ENCODE assay signal across 8 mouse cellular contexts in the genomic region with DNA sequence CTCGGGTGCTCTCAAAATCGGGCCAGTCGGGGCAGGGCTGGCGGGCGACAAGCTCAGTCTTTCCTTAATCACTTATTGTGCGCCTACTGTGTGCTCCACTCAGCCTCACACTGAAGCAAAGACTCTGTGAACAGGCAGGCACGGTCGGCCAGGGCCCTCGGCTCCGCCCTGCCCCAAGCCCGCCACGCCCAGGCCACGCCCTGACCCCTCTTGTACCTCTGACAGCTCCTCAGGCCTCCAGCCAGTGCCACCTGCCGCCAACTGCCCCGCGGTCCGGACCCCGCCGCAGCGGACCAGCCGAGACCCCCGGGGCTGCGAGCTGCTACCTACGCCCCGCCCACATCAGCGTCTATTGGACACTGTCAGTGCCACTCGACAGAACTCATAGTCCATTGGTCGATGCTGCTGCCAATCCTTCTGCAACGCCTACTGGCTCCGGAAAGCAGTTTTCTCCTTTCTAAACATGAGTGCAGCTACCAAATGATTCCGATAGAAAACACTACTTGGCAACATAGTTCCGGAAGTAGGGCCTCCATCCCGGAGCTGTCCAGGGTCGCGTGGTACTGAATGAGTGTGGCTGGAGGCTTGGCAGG. TPM values are rescaled to one million over a fixed set of nuclear protein-coding genes. Genes with fewer than 3 reads are reported as not detected.
A peak's percentile ranks its signal among the peaks of the same experiment; 100 is the strongest.
DNase-seq lines count a peak whose midpoint lies in the region; ATAC-seq lines count a peak whose summit lies in the region.

A gene (minus strand): TSS at position 439 of the 593 bp plus-strand sequence.

- peak; percentile 99 for ATAC-seq in hindbrain, embryonic 12.5 days (ENCODE audit: low FRiP score)

- under 1% methylated on average over 35 of the region's 35 CpGs for WGBS in hindbrain, embryonic 12.5 days

- DNase-seq in NIH3T3 (ENCODE audit: low read depth), result peak; percentile 99
- DNase-seq in cerebellum, postnatal 10 days, result peak; percentile 99 to 100
- DNase-seq in frontal cortex, postnatal 10 days (ENCODE audit: low spot score in 2 of 2), result peak; percentile 98 to 100
- DNase-seq in layer of hippocampus, postnatal 14 days (ENCODE audit: low spot score in 2 of 2), result peak; percentile 100
- peak; percentile 99 for DNase-seq in lung, postnatal 14 days
- peak; percentile 98 for DNase-seq in retina, adult 2 months (ENCODE audit: low read depth, low spot score)
- peak; percentile 98 to 99 for DNase-seq in thymus, postnatal 36 days

- peak within 1 kb of the TSS; percentile 78 for H3K27ac ChIP-seq in hindbrain, embryonic 12.5 days

- peak within 1 kb of the TSS; percentile 86 for H3K4me3 ChIP-seq in hindbrain, embryonic 12.5 days

- H3K27me3 ChIP-seq in hindbrain, embryonic 12.5 days, result no peaks in the 10 kb centered on the region

- H3K4me1 ChIP-seq in hindbrain, embryonic 12.5 days, result peaks cover 15% of the 10 kb centered on the region

- peaks cover 15% of the 10 kb centered on the region for H3K36me3 ChIP-seq in hindbrain, embryonic 12.5 days

- H3K9ac ChIP-seq in hindbrain, embryonic 12.5 days, result peak within 1 kb of the TSS; percentile 82

- no peaks in the 10 kb centered on the region for H3K9me3 ChIP-seq in hindbrain, embryonic 12.5 days (replicated peaks)

- peak within 1 kb of the TSS; percentile 70 for H3K4me2 ChIP-seq in hindbrain, embryonic 12.5 days (replicated peaks)

RNA-seq across cellular contexts. Expression of the gene that starts here (rescaled TPM):
- 33.8 and 37.0 TPM in 2 replicates for polyA plus RNA-seq in hindbrain, embryonic 12.5 days (2016; fragmentation: Nextera tagmentation; extraction: Ambion mirVana)
- 10 to 100 TPM; 63.9 to 70.2 TPM for total RNA-seq in layer of hippocampus, postnatal 14 days (2021)

Comparison
In these comparisons a context has a peak if more than half of its experiments do, and no peak if none do; other contexts are left out.
1. Peak in every context shown above with its lines: DNase-seq, ATAC-seq, H3K4me3 ChIP-seq and H3K27ac ChIP-seq.